Mouse (Mus musculus) urinary bladder, adult 2 months (tissue): ENCODE results near the gene Stk39. TPM values are rescaled to one million over a fixed set of nuclear protein-coding genes. Genes with fewer than 3 reads are reported as not detected.

ENCODE experiments used
- DNase-seq: peaks from one replicate; pipeline ENCODE4 v3.0.0; 2022; ENCODE audit warnings: low spot score
- polyA plus RNA-seq: library from polyadenylated mRNA; depleted of rRNA; stranded (reverse); fragments of >200 nt; gene quantifications from 2 replicates; pipeline ENCODE4 v1.2.3, GENCODE M21; 2012; rRNA removed

Gene Stk39
- polyA plus RNA-seq: 22.7 and 24.9 TPM in 2 replicates

- peak; percentile 73 for DNase-seq
These were observed at the start of gene Stk39 for GRCm38 (mm10) chr2:68471759-68472550. Stk39 (minus strand) TSS chr2:68472268.

- no peak for DNase-seq
These were observed 43.3 kb upstream of the Stk39 start for GRCm38 (mm10) chr2:68515409-68515808.

DNA sequence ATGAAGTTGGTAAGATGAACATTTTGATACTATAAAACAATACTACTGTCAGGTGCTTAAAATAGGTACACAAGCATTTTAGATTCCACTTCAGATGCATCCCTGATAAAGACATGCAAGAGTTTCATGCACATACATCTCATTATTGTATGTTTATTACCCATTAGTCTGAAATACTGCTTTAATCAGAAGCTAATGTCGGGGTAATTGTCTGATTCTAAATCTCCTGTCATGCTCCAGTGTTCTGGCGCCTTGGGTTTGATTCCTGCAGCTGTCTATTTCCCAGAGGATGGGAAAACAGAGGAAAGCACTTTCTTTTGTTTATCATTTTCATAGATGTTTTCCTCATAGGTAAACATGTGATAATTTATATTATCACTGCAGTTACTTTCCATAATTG, 31.1 kb upstream of the Stk39 start:
- DNase-seq: no peak

DNA sequence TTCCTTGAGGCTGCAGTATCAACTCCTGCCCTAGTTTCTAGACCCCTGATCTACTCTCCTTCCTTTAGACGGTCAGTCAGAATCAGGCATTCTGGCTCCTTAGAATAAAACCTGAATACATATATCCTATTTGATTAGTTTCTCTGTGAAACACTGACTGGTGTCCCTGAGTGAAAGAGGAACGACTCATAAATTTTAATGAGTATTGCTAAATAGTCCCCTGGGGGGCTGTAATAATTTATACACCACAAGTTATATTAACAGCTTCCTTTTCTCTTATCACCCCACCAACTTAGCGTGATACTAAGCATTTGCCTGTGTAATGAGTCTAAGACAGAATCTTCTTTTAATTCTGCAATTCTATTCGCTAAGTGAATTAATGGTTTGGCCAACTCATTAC, 30.7 kb upstream of the Stk39 start:
- DNase-seq: no peak

GRCm38 (mm10) chr2:68502236-68502635, 30.2 kb upstream of the Stk39 start:
- DNase-seq: no peak

DNA sequence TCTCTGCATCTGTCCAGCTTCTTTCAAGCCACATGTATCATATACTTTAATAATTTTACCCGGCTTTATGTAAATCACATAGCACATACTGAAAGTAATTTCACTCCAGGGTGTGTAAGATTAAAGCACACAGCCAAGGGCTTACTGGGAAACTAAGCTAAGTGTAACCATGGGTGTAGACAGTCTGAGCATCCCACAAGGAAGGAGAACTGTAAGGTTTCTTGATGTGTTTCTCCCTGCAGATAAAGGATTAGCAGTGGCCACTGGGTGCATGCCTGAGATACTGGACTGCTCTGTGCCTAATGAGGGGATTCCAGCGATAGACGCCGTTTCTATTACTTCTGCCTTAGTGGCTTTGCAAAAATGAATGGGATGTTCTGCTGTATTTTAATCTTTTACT, 14.2 kb upstream of the Stk39 start:
- DNase-seq: no peak

DNA sequence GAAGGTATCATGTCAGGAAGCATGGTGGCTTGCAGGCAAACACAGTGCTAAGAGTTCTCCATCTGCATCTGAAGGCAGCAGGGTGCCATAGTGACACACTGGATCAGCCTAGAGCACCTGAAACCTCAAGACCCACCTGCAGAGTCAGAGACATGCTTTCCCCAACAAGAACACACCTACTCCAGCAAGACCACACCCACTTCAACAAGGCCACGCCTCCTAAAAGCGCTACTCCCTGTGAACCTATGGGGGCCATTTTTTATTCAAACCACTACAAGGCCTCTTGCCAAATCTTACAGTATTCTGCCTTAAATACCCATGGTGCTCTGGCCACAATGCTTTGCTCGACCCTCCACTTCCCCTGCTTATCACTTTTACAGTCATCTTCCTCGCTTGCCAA, 13.1 kb upstream of the Stk39 start:
- DNase-seq: no peak

- DNase-seq: no peak
These were observed 10.8 kb upstream of the Stk39 start for GRCm38 (mm10) chr2:68482896-68483295.

GRCm38 (mm10) chr2:68479823-68480222, 7.8 kb upstream of the Stk39 start:
- DNase-seq: no peak

DNA sequence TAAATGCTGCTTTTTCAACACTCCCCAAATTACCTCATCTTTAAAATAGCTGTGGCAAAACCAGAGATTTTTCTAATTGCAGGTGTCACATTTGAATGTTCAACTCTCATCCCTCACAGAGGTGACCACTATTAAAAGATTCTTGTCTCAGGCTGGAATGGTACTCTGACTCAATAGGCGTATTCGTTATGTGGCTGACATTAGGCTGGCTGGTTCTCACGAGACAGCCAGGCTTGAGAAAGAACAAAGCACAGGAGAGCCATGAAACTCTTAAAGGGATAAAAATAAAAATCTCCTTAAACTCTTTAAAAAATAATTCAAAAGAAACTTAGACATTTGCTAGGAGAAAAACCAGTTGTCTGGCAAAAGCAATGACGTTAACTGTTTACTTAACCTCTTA, 853 bp upstream of the Stk39 start:
- DNase-seq: no peak

DNA sequence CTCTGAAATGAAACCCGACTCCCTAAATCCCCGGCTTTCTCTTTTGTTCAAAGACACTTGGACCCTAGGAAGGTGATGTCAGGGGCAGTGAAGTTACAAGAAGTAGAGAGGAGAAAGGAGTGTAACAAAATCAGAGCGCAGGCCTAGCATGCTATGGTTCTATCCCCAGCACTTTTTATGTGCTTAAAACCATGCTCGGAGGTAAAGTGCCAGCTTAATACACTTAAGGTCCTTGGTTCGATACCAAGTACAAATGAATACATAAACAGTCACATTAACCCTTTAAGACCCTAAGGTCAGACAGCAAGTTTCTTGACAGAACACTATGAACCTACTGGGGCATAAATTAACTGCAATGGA, 463 bp upstream of the Stk39 start:
- no peak for DNase-seq

GRCm38 (mm10) chr2:68470891-68471758, 943 bp downstream of the Stk39 start:
- peak; percentile 55 for DNase-seq

- DNase-seq: no peak
These were observed 2.6 kb downstream of the Stk39 start for GRCm38 (mm10) chr2:68469491-68469890.

- DNase-seq: peak; percentile 30
These were observed 3.4 kb downstream of the Stk39 start for GRCm38 (mm10) chr2:68468698-68469097.

DNA sequence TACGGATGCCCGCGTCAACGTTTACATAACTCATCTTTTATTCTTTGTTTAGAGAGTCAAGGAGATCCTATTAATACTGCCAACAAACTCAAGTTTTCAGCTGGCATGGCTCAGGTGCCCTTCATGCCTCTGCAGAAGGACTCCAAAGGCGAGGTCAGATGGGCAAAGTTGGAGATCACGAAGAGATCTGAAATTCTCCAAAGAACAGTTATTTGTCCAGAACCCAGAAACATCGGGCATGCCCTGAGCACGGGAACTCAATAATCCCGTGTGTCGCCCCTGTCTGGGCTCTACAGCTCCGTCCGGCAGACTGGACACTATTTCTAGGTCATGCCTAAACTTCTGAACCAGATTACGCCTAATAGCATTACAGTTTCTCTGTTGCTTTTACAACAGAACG, 3.8 kb downstream of the Stk39 start:
- no peak for DNase-seq

- no peak for DNase-seq
These were observed 4.7 kb downstream of the Stk39 start for GRCm38 (mm10) chr2:68467085-68467978.

DNA sequence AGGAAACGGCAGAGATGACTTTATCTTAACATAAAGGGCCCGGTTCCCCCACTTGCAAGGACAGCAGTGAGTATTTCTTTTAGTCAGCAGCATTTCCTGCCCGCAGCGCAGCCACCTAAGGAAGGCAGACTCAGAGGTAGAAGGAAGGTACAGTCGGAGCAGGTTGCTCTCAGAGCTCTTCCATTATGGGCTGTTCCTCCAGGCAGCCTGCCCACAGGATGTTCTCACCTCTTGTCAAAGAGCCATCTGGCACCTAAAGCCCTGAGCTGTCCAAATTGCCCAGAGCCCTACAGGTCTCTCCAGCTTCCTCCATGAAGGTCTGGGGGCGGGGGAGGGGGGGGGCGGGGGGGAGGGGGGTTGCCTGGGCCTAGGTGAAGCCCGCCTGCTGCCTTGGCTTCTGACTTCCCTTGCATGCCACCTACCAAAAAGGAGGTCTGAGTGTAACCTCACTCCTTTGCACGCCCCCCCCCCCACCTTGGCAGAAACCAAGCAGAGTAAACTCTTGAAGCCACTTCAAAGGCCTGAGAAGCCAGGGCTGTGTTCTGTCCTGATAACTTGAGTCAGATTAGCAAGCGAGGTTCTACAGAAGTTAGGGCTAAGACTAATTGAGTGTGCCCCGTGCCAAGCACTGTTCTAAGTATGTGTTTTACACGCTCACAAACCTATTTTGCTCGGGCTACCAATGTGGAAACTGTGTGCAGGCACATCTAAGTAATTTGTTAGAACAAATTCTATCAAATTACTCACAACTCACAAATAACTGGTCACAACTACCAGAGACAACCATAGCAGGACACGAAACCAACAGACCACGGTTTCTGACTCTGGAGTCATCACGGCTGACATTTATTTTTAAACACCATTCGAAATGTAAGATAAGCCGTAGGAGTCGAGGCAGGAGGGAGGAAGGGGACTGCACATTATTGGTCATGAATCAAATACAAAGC, 5.7 kb downstream of the Stk39 start:
- DNase-seq: no peak

GRCm38 (mm10) chr2:68465266-68466123, 6.6 kb downstream of the Stk39 start:
- no peak for DNase-seq

GRCm38 (mm10) chr2:68464456-68464855, 7.6 kb downstream of the Stk39 start:
- no peak for DNase-seq

GRCm38 (mm10) chr2:68463801-68464200, 8.3 kb downstream of the Stk39 start:
- DNase-seq: no peak
